Mouse (Mus musculus): ENCODE measurements around the gene Cul9.

DNA sequence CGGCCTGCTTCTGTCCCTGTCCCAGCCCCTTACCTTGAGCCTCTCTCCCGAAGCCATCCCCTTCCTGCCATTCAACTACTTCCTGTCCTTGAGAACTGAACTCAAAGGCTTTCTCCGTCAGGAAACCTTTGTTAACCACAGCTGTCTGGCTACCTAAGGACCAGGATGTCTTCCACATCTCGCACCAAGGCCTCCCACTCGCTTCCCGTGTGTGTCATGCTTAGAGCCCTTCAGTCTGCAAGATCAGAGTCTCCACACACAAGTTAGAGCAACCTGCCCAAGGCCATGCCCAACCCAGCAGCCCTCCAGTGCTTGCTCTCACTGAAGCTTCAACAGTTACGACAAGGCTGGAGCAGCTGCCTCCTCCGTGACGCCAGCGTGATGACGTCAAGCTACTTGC is 24.8 kb upstream of the Cul9 start:
- TF ChIP-seq CTCF (conservative IDR thresholded peaks at IDR 0.05; ENCODE audit: low read length) (no peak), NANOG (IDR thresholded peaks at IDR 0.05; ENCODE audit: borderline replicate concordance, low read length) (no peak)
